Mouse (Mus musculus): ENCODE results near the gene Cubn.

GRCm38 (mm10) chr2:13450895-13451294, 40.7 kb downstream of the Cubn start:
- TF ChIP-seq GATA1 (IDR thresholded peaks at IDR 0.05; ENCODE audit: low read length) (no peak), TAL1 (IDR thresholded peaks at IDR 0.05; ENCODE audit: low read length) (no peak)
